Comparison of ENCODE assay signal across 9 mouse cellular contexts in the genomic region with DNA sequence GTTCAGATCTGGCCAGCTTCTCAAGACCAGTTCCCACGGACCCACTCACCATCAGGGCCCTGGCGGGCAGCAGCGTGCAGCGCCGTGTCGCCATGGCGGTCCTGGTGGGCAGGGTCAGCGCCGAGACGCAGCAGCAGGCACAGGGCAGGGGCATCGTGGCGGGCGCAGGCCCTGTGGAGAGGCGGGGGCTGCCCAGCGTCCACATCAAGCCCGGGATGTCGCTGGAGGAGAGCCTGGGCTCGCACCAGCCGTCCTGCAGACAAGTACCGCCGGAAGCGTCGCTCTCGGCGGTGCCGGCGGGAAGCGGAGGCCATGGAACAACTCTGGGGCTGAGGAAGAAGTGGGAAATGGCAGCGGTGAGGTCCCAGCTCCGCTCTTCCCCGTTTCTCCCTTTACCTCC. TPM values are rescaled to one million over a fixed set of nuclear protein-coding genes. Genes with fewer than 3 reads are reported as not detected.
DNase-seq lines count a peak whose midpoint lies in the region; ATAC-seq and TF ChIP-seq lines count a peak whose summit lies in the region.
"Had no signal": no experiment of that assay in that cellular context is flagged by ENCODE, and none has a peak within 500 bp of the region (broad histone marks: within the 10 kb centered on the region; RNA-seq: fewer than 3 reads in every experiment).

No protein-coding gene starts in this region.

- H3K4me1 ChIP-seq in embryonic fibroblast, embryonic 13.5 days (ENCODE audit: control insufficient read depth, insufficient read depth, low read length) = peaks cover 4% of the 10 kb centered on the region; the same call in 1 of the 2 replicates
- peaks cover 32% of the 10 kb centered on the region for H3K4me1 ChIP-seq in liver, postnatal 0 days (ENCODE audit: insufficient read depth)

- 8% methylated on average over 30 of the region's 31 CpGs for WGBS in liver, postnatal 0 days (ENCODE audit: insufficient replicate concordance)

- H3K27ac ChIP-seq in embryonic fibroblast, embryonic 13.5 days (ENCODE audit: insufficient read depth, low read length) = peak overlapping the region; percentile 62
- peak overlapping the region; percentile 91 for H3K27ac ChIP-seq in liver, postnatal 0 days (ENCODE audit: low read depth)

- H3K27me3 ChIP-seq in liver, postnatal 0 days (ENCODE audit: insufficient read depth, low read length) = no peaks in the 10 kb centered on the region

- TF ChIP-seq EP300 in liver, postnatal 0 days (IDR thresholded peaks at IDR 0.05; ENCODE audit: low read depth) = no peak

- peak overlapping the region; percentile 73 for H3K4me2 ChIP-seq in liver, postnatal 0 days (ENCODE audit: low read depth, low read length)

- H3K4me3 ChIP-seq in embryonic fibroblast, embryonic 13.5 days (ENCODE audit: insufficient read depth, low read length) = peak overlapping the region; percentile 61
- peak overlapping the region; percentile 74 for H3K4me3 ChIP-seq in liver, postnatal 0 days (ENCODE audit: low read depth, low read length)

- H3K9me3 ChIP-seq in liver, postnatal 0 days (ENCODE audit: low read length) = no peaks in the 10 kb centered on the region

- peak; percentile 70 to 87 for DNase-seq in adrenal gland, adult (ENCODE audit: inconsistent age in 2 of 2, low spot score in 1 of 2)
- DNase-seq in adrenal gland, postnatal 4 days (ENCODE audit: low spot score in 2 of 2) = no peak
- peak; percentile 40 for DNase-seq in Muller cell, postnatal 12 days (ENCODE audit: inconsistent ontology term)
- peak; percentile 71 for DNase-seq in induced T-regulatory cell, adult 2 months (ENCODE audit: low read depth)
- DNase-seq in liver, postnatal 0 days = peak; percentile 66
- peak; percentile 47 to 50 for DNase-seq in spleen, adult 18-20 months
- no peak for DNase-seq in right cerebral cortex, postnatal 25 days

- H3K36me3 ChIP-seq in liver, postnatal 0 days (replicated peaks; ENCODE audit: insufficient read depth, low read length) = peaks cover 11% of the 10 kb centered on the region

- ATAC-seq in liver, postnatal 0 days = peak; percentile 2; the same call in 1 of the 2 replicates

- TF ChIP-seq POLR2A in embryonic fibroblast, embryonic 13.5 days (IDR thresholded peaks at IDR 0.05; ENCODE audit: low read depth, low read length) = peak; percentile 68

- no peak for TF ChIP-seq CTCF in embryonic fibroblast, embryonic 13.5 days (IDR thresholded peaks at IDR 0.05; ENCODE audit: borderline replicate concordance, insufficient read depth, low read length)
- 0 out of 2 replicates have a peak, but pooled peaks have one; percentile 13 for TF ChIP-seq CTCF in liver, postnatal 0 days (IDR thresholded peaks at IDR 0.05; ENCODE audit: low read depth)

- H3K9ac ChIP-seq in liver, postnatal 0 days (replicated peaks) = peak overlapping the region; percentile 87

RNA-seq across cellular contexts. Expression of a gene that starts 0.7 kb away (rescaled TPM):
- total RNA-seq in adrenal gland, postnatal 4 days (2021) = 10 to 100 TPM; 25.6 to 26.0 TPM
- polyA plus RNA-seq in embryonic fibroblast, embryonic 13.5 days (2011; ENCODE audit: insufficient read length, low read depth, missing spikeins) = 7.9 and 10.1 TPM in 2 replicates
- polyA plus RNA-seq in liver, postnatal 0 days (2015; fragmentation: Nextera tagmentation; extraction: Ambion mirVana) = 4.1 and 4.4 TPM in 2 replicates

RNA-seq across cellular contexts. Expression of a gene that starts 1.4 kb away (rescaled TPM):
- 10 to 100 TPM; 11.4 to 12.4 TPM for total RNA-seq in adrenal gland, postnatal 4 days (2021)
- 2.0 and 3.7 TPM in 2 replicates for polyA plus RNA-seq in embryonic fibroblast, embryonic 13.5 days (2011; ENCODE audit: insufficient read length, low read depth, missing spikeins)
- 0.98 and 1.3 TPM in 2 replicates for polyA plus RNA-seq in liver, postnatal 0 days (2015; fragmentation: Nextera tagmentation; extraction: Ambion mirVana)

RNA-seq across cellular contexts. Expression of a gene that starts 6.6 kb away (rescaled TPM):
- 100 to 1,000 TPM; 364 to 387 TPM for total RNA-seq in adrenal gland, postnatal 4 days (2021)
- 182 and 227 TPM in 2 replicates for polyA plus RNA-seq in embryonic fibroblast, embryonic 13.5 days (2011; ENCODE audit: insufficient read length, low read depth, missing spikeins)
- 79.6 and 87.2 TPM in 2 replicates for polyA plus RNA-seq in liver, postnatal 0 days (2015; fragmentation: Nextera tagmentation; extraction: Ambion mirVana)

RNA-seq across cellular contexts. Expression of a gene that starts 14.3 kb away (rescaled TPM):
- not detected for total RNA-seq in adrenal gland, postnatal 4 days (2021)
- not detected in 2 replicates for polyA plus RNA-seq in embryonic fibroblast, embryonic 13.5 days (2011; ENCODE audit: insufficient read length, low read depth, missing spikeins)
- polyA plus RNA-seq in liver, postnatal 0 days (2015; fragmentation: Nextera tagmentation; extraction: Ambion mirVana) = 0.22 TPM in 2 replicates
- total RNA-seq: hematopoietic stem cell, adult 5-6 weeks had no signal

RNA-seq across cellular contexts. Expression of a gene that starts 27.6 kb away (rescaled TPM):
- 10 to 100 TPM; 78.4 to 82.3 TPM for total RNA-seq in adrenal gland, postnatal 4 days (2021)
- 98.1 and 108 TPM in 2 replicates for polyA plus RNA-seq in embryonic fibroblast, embryonic 13.5 days (2011; ENCODE audit: insufficient read length, low read depth, missing spikeins)
- 256 and 291 TPM in 2 replicates for polyA plus RNA-seq in liver, postnatal 0 days (2015; fragmentation: Nextera tagmentation; extraction: Ambion mirVana)

Comparison
In these comparisons a context has a peak if more than half of its experiments do, and no peak if none do; other contexts are left out.
1. DNase-seq: peak in adrenal gland, adult (2 of 2), Muller cell, postnatal 12 days (single experiment), induced T-regulatory cell, adult 2 months (single experiment), liver, postnatal 0 days (single experiment) and spleen, adult 18-20 months (2 of 2); none in adrenal gland, postnatal 4 days (0 of 2) and right cerebral cortex, postnatal 25 days (single experiment).